Mouse (Mus musculus): ENCODE measurements around the gene Pcp4l1. TPM values are rescaled to one million over a fixed set of nuclear protein-coding genes. Genes with fewer than 3 reads are reported as not detected.
"Not testable (repeated sequence)": the region's sequence is repeated elsewhere in the genome, so short reads cannot be mapped to it uniquely, and the experiment has no call there.

The Pcp4l1 gene
- total RNA-seq, 2 experiments from 2014 or later, result 76.7 to 113 TPM

DNA sequence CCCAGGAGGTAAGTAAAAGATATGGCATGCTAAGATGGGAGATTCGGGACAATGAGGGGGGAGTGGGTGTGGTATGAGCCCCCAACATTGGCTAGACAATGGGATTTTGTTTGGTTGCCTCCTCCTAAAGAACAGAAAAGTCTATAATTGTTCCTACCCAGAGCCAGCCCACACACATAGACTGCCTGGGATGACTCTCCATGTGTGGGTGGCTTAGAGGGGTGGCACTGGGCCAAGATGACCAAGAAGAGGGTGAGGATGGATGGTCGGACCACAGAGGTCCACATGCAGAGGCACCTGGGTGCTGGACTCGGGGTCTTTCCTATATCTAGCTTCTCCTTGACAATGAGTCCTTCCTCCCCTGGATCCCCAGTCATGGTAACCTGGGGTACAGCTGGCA lies 39.4 kb downstream of the Pcp4l1 start:
- intact Hi-C loops (cut with DNase I), result no loop called here

DNA sequence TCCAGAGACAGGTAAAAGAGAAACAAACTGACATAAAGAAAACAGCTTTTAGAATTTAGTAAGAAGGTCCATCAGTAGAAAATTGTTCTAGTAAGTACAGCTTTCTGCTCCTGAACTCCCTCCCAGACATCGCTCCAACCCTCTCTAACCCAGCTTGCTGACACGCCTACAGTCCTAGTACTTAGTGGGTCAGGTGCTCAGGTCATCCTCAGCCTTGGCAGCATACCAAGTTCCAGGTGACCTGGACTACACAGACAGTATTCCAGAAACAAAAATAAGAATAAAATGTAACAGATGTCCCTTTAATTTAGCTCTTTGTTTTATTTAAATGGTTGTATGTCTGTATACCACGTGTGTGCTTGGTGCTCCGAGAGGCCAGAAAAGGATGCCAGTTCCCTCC lies 44.1 kb downstream of the Pcp4l1 start:
- H3K27ac ChIP-seq, result peak overlapping the region; percentile 99; the same call in 1 of the 2 replicates
- no peak for DNase-seq (ENCODE audit: extremely low spot score in 1 of 2, low spot score in 2 of 2)
- TF ChIP-seq CTCF (IDR thresholded peaks at IDR 0.05), result no peak
- H3K4me3 ChIP-seq, result no peak overlapping the region
- intact Hi-C loops (cut with DNase I), result loop anchor here (5.0 kb wide), 1 partner anchor 45 kb away; the partner anchor contains the start of gene Pcp4l1

More for the DNA sequence above, 39.4 kb downstream of the Pcp4l1 start:
- no peak for TF ChIP-seq CTCF (IDR thresholded peaks at IDR 0.05)
- peak in 1 of 2 experiments; percentile 21 for DNase-seq (ENCODE audit: extremely low spot score in 1 of 2, low spot score in 2 of 2)
- Histone ChIP-seq H3K27ac (no peak overlapping the region), H3K4me3 (no peak overlapping the region)

DNA sequence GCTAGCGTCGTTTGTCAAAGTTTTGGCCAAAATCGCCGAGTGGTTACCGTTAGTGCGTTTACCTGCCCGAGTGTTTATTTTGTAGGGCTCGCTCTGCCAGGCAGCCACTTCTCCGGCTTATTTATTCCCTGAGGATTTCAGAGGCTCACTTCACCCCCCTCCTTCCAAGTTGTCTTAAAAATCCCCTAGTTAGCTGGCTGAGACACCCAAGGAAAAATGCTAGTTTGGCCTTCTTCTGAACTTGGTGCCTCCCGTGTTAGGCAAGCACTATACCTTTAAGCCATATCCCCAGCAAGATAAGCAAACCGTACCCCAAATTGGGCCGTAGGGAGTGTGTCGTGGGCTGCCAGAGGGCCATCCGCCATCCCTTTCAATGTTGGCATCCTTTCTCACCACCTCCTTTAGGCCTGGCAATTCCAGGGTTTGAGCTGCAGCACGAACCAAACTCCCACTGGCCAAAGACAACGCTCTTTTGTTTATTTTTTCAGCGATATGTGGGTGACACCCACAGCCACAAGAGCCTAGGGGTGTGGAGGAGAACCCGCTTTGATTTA lies 45.2 kb downstream of the Pcp4l1 start:
- intact Hi-C loops (cut with DNase I), result loop anchor here (1.0 to 5.0 kb wide), 2 partner anchors 46 to 70 kb away; partner anchors contain the start of gene Pcp4l1
- H3K4me3 ChIP-seq, result peak overlapping the region; percentile 93
- peak overlapping the region; percentile 99 for H3K27ac ChIP-seq
- TF ChIP-seq CTCF (IDR thresholded peaks at IDR 0.05), result no peak
- peak; percentile 28 to 49 for DNase-seq (ENCODE audit: extremely low spot score in 1 of 2, low spot score in 2 of 2)

DNA sequence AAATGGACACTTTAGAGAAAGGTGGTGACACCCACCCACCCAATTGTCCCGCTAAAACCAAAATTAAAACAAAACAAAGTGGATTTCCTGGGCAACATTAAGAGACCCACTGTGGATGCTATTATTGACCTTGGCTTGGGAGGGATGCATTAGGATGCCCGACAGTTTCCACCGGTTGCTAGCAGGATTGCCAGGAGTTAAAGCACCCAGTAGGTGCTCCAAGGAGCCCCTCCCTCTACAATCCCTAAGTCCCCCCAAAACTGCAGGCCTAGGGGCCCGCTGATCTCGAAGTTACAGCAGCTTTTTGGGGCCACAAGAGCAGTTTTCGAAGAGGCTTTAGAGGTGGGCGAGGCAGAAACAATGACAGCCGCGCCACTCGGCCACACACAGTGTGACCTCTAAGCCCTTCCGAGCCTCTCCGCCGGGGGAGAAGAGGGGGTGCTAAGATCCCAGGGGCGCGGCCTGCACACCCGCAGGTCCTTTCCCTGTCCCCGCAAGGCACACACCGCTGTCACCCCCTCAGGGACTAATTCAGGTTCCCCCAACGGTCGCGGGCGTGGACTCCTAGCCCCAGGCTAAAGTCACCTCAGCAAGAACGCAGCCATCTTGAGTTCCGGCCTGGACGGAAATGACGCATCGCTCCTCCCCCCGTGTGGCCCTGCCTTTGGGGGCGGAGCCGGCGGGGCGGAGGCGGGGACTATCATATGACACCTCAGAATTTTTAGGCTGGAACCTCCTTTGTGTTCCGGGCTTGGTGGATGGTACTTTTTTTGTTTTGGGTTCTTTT lies 45.9 kb downstream of the Pcp4l1 start, which contains the start of the genes Sdhc and Mpz:
Sdhc (minus strand) TSS at position 630 of the 787 bp plus-strand sequence.
Mpz (plus strand) TSS at position 738 of the 787 bp plus-strand sequence.
- peak within 1 kb of the TSS; percentile 93 for H3K4me3 ChIP-seq
- intact Hi-C loops (cut with DNase I), result loop anchor here (1.0 to 5.0 kb wide), 2 partner anchors 47 to 71 kb away; partner anchors contain the start of gene Pcp4l1
- no peak for TF ChIP-seq CTCF (IDR thresholded peaks at IDR 0.05)
- peak within 1 kb of the TSS; percentile 99 for H3K27ac ChIP-seq
- DNase-seq (ENCODE audit: extremely low spot score in 1 of 2, low spot score in 2 of 2), result peak; percentile 92 to 96

DNA sequence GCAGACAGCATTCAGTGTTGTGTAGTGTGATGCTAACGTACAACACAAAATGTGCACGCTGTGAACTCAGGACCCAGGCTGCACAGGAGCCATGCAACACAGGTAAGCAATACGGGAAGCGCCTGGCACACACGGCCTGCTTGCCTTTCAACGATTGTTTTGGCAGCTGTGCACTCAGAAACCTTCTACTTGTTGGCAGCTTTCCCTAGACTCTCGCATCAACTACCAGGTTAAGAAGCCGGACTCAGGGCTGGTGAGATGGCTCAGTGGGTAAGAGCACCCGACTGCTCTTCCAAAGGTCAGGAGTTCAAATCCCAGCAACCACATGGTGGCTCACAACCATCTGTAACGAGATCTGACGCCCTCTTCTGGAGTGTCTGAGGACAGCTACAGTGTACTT lies 53.1 kb downstream of the Pcp4l1 start:
- intact Hi-C loops (cut with DNase I); DNase-seq (ENCODE audit: extremely low spot score in 1 of 2, low spot score in 2 of 2); H3K4me3 ChIP-seq; H3K27ac ChIP-seq: not testable (repeated sequence)

DNA sequence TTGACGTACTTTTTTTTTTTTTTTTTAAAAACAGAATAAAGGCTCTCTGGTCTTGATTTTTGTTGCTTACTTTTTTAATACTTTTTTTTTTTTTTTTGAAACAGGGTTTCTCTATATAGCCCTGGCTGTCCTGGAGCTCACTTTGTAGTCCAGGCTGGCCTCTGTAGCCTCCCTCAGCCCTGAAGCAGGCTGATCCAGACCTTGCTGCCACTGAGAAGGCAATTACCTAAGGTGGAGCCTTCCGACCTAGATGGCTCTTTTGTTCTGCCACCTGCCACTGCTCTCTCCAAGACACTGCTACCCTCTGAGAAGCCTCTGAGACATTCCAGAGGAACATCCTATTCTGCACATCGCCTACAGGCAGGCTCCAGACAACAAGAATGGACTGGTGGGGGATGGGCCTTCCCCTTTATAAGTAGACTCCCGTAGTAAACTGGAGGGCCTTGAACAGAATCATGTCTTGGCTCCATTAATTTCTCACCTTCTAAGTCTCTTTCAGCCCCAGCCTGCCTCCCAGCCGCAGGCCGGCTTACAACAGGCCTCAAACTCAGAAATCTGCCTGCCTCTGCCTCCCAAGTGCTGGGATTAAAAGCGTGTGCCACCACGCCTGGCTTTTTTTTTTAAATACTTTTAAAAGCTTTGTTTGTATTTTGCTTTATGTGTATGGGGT lies 58.4 kb downstream of the Pcp4l1 start:
- intact Hi-C loops (cut with DNase I); H3K27ac ChIP-seq; DNase-seq (ENCODE audit: extremely low spot score in 1 of 2, low spot score in 2 of 2); H3K4me3 ChIP-seq: not testable (repeated sequence)

DNA sequence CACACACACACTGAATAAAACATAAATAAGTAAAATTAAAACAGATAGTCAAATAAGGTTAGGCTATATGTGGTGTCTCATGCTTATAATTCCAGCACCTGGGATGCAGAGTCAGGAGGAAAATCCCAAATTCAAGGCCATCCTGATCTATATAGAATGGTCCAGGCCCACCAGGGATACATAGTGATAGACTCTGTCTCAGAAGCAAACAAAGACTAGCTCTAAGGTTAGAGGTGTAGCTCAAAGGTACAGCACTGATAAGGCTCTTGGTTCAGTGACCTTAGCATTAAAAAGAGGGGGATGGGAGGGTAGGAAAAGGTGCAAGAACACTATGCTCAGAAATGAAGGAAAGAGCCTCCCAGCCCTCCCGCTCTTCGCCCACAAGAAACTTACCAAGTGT lies 60.5 kb downstream of the Pcp4l1 start:
- TF ChIP-seq CTCF (IDR thresholded peaks at IDR 0.05), result no peak
- Histone ChIP-seq H3K4me3 (no peak overlapping the region), H3K27ac (no peak overlapping the region)
- DNase-seq (ENCODE audit: extremely low spot score in 1 of 2, low spot score in 2 of 2), result no peak
- intact Hi-C loops (cut with DNase I), result no loop called here

DNA sequence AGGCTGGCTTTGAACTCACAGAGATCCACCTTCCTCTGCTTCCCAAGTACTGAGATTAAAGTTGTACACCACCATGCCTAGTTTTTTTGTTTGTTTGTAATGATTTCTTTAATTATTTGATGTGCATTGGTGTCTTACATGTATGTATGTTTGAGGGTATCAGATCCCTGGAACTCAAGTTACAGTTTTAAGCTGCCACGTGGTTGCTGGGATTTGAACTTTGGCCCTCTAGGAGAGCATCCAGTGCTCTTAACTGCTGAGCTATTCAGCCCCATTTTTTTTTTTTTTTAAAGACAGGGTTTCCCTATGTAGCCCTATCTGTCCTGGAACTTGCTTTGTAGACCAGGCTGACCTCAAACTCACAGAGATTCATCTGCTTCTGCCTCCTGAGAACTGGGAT lies 65.1 kb downstream of the Pcp4l1 start:
- H3K27ac ChIP-seq, result no peak overlapping the region
- intact Hi-C loops (cut with DNase I), result no loop called here
- DNase-seq (ENCODE audit: extremely low spot score in 1 of 2, low spot score in 2 of 2), result no peak
- TF ChIP-seq CTCF (IDR thresholded peaks at IDR 0.05), result no peak
- H3K4me3 ChIP-seq, result no peak overlapping the region

DNA sequence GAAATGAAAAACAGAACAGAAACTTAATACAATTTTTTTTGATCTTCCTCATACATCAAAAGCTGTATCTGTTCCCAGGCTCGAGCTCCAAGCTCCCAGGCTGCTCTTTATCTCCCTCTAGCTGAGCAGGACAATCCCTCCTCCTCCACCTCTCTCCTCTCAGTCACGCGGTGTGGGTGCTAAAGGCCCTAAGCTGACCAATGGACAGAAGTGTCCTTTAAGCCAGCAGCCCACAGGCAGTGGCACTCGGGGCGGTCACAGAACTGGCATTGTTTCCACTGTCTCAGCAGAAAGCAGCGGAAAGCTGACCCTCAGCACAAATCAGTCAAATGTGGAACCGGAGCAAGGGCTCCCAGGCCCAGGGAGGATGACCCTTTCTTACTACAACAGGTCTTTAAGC lies 66.8 kb downstream of the Pcp4l1 start:
- TF ChIP-seq CTCF (IDR thresholded peaks at IDR 0.05), result peak; percentile 38
- Histone ChIP-seq H3K27ac (peak overlapping the region; percentile 9; the same call in 1 of the 2 replicates), H3K4me3 (no peak overlapping the region)
- intact Hi-C loops (cut with DNase I), result no loop called here
- DNase-seq (ENCODE audit: extremely low spot score in 1 of 2, low spot score in 2 of 2), result peak; percentile 24 to 55

DNA sequence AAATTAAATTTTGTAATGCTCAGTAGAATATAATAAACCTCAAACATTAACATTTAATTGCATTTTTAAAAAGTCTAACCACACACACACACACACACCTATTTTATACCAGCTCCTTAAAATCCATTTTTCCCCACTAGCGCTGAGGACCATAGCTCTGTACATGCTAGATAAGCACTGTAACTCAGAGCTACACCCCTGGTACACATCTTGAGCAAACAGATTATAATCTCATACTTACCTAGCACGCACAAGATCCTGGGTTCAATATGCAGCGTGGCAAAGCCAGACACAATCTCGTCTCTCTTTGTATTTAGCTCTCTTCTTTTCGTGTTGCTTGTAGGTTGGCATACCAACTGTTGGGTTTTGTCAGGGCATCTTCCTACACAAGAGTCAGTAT lies 71.7 kb downstream of the Pcp4l1 start:
- intact Hi-C loops (cut with DNase I), result no loop called here
- TF ChIP-seq CTCF (IDR thresholded peaks at IDR 0.05), result no peak
- no peak for DNase-seq (ENCODE audit: extremely low spot score in 1 of 2, low spot score in 2 of 2)
- Histone ChIP-seq H3K4me3 (no peak overlapping the region), H3K27ac (no peak overlapping the region)

Other genes starting within 250 kb of the Pcp4l1 start
- gene Fcgr2b, start 219.7 kb downstream of the Pcp4l1 start, total RNA-seq (2021), result 1 to 10 TPM; 4.7 to 5.0 TPM
- gene Fcgr4, start 177.3 kb downstream of the Pcp4l1 start, total RNA-seq (2021), result under 1 TPM in 1 of 2 experiments, not detected in 1; 0.36 TPM
- gene Fcgr3, start 131.3 kb downstream of the Pcp4l1 start, total RNA-seq (2021), result 10 to 100 TPM; 11.6 to 14.3 TPM
- 1 to 10 TPM in 1 of 2 experiments, not detected in 1; 1.5 TPM for gene Cfap126, start 82.3 kb downstream of the Pcp4l1 start, total RNA-seq (2021)
- 100 to 1,000 TPM; 194 to 195 TPM for gene Sdhc, start 45.7 kb downstream of the Pcp4l1 start, total RNA-seq (2021)
- gene Mpz, start 45.6 kb downstream of the Pcp4l1 start, total RNA-seq (2021), result not detected
- gene Nr1i3, start 17.7 kb upstream of the Pcp4l1 start, total RNA-seq (2021), result under 1 TPM; 0.19 to 0.23 TPM
- gene Tomm40l, start 26.2 kb upstream of the Pcp4l1 start, total RNA-seq (2021), result 10 to 100 TPM; 86.4 to 91.2 TPM
- 1 to 10 TPM; 1.5 to 2.2 TPM for gene Apoa2, start 28.8 kb upstream of the Pcp4l1 start, total RNA-seq (2021)
- 10 to 100 TPM; 12.6 to 14.4 TPM for gene Fcer1g, start 38.1 kb upstream of the Pcp4l1 start, total RNA-seq (2021)
- gene Adamts4, start 54.2 kb upstream of the Pcp4l1 start, total RNA-seq (2021), result 1 to 10 TPM; 6.7 to 8.6 TPM
- 100 to 1,000 TPM; 267 to 272 TPM for gene Ndufs2, start 55.1 kb upstream of the Pcp4l1 start, total RNA-seq (2021)
- 10 to 100 TPM; 57.0 to 69.2 TPM for gene B4galt3, start 74.1 kb upstream of the Pcp4l1 start, total RNA-seq (2021)
- gene Ppox, start 84.9 kb upstream of the Pcp4l1 start, total RNA-seq (2021), result 10 to 100 TPM; 26.0 to 32.1 TPM
- gene Usp21, start 91.7 kb upstream of the Pcp4l1 start, total RNA-seq (2021), result 10 to 100 TPM; 59.8 to 65.7 TPM
- gene Ufc1, start 98.8 kb upstream of the Pcp4l1 start, total RNA-seq (2021), result 100 to 1,000 TPM; 101 to 108 TPM
- gene Dedd, start 132.9 kb upstream of the Pcp4l1 start, total RNA-seq (2021), result 10 to 100 TPM; 40.4 to 40.9 TPM
- gene Nit1, start 149.4 kb upstream of the Pcp4l1 start, total RNA-seq (2021), result 10 to 100 TPM; 43.3 to 44.3 TPM
- 100 to 1,000 TPM; 186 to 191 TPM for gene Pfdn2, start 149.4 kb upstream of the Pcp4l1 start, total RNA-seq (2021)
- gene Klhdc9, start 164.5 kb upstream of the Pcp4l1 start, total RNA-seq (2021), result 1 to 10 TPM; 6.2 to 7.1 TPM
- gene Nectin4, start 173.8 kb upstream of the Pcp4l1 start, total RNA-seq (2021), result 1 to 10 TPM; 3.0 to 3.1 TPM
- gene Arhgap30, start 192.7 kb upstream of the Pcp4l1 start, total RNA-seq (2021), result 1 to 10 TPM; 2.0 to 2.2 TPM
- gene Usf1, start 215.0 kb upstream of the Pcp4l1 start, total RNA-seq (2021), result 100 to 1,000 TPM in 1 of 2 experiments, 10 to 100 TPM in 1; 99.7 to 106 TPM
- gene Tstd1, start 222.6 kb upstream of the Pcp4l1 start, total RNA-seq (2021), result 1 to 10 TPM; 2.9 to 4.3 TPM
- 1 to 10 TPM; 4.9 to 6.2 TPM for gene F11r, start 241.3 kb upstream of the Pcp4l1 start, total RNA-seq (2021)

All from left cerebral cortex, adult 2 months (tissue).